Mouse (Mus musculus): ENCODE results near the gene Tmprss11a. TPM values are rescaled to one million over a fixed set of nuclear protein-coding genes. Genes with fewer than 3 reads are reported as not detected.

Gene Tmprss11a
- polyA plus RNA-seq, 1 experiment from 2014 or later = not detected

Other genes starting within 250 kb of the Tmprss11a start
- not detected in 2 replicates for gene Tmprss11c, start 179.7 kb downstream of the Tmprss11a start, polyA plus RNA-seq (2014; fragmentation: Nextera tagmentation; extraction: Ambion mirVana)
- not detected in 2 replicates for gene Tmprss11d, start 95.6 kb downstream of the Tmprss11a start, polyA plus RNA-seq (2014; fragmentation: Nextera tagmentation; extraction: Ambion mirVana)
- gene Tmprss11g, start 49.6 kb upstream of the Tmprss11a start, polyA plus RNA-seq (2014; fragmentation: Nextera tagmentation; extraction: Ambion mirVana) = not detected in 2 replicates
- gene Tmprss11f, start 163.4 kb upstream of the Tmprss11a start, polyA plus RNA-seq (2014; fragmentation: Nextera tagmentation; extraction: Ambion mirVana) = not detected in 2 replicates
- gene Tmprss11b, start 207.4 kb upstream of the Tmprss11a start, polyA plus RNA-seq (2014; fragmentation: Nextera tagmentation; extraction: Ambion mirVana) = not detected in 2 replicates